Mouse (Mus musculus) splenic B cell, adult 2 months (primary cell): ENCODE results near the gene Ptprs.

Experiments used
- DNase-seq: peaks from one replicate; pipeline ENCODE4 v3.0.0-alpha.2; 2011; ENCODE audit warnings: low read depth, low spot score
- H3K27me3 ChIP-seq: 2 replicates; pipeline ENCODE4 v1.6.1; 2012; ENCODE audit warnings: mild to moderate bottlenecking, low read length, moderate library complexity, mixed read lengths; ENCODE audit not compliant: control insufficient read depth, poor library complexity, insufficient read depth, severe bottlenecking
- H3K36me3 ChIP-seq: 2 replicates; pipeline ENCODE4 v1.6.1; 2012; ENCODE audit warnings: mild to moderate bottlenecking, low read length, moderate library complexity, mixed read lengths; ENCODE audit not compliant: control insufficient read depth, poor library complexity, insufficient read depth, severe bottlenecking

Ptprs gene

DNA sequence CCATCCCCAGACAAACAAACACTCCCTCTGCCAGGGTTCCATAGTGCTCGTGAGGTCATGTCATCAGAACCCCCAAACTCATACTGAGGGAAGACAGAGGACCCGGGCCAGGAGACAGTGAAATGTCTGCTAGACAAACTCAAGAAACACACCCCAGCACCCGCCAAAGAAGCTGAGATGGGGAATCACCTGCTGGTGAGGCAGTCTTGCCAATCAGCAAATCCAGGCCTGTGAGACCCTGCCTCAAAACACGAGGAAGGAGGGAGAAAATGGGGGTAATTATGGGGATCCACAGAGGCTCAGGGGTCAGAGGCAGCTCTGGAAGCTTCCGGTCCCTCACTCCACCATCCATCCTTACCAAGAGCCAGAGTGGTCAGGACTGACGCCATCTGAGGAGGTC, 9.5 kb downstream of the Ptprs start:
- no peak for DNase-seq
- H3K27me3 ChIP-seq = no peaks in the 10 kb centered on the region; the same call in 1 of the 2 replicates

DNA sequence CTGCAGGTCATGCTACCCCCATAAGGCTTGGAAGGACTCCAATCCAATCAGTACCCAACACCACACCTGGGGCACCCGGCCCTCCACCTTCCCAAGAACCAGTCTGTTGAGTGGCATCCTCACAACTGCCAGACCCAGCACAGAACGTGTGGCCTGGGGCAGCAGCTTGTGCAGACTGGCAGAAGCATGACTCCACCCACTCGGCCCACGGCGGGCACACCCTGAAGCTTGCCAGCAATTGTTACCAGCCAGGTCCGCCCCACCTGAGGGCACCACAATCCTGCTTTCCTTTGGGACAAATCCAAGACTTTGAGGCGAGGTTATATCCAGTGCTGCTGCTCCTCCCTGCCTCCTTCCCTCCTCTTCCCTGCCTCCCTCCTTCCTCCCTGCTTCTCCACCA, 11.5 kb downstream of the Ptprs start:
- DNase-seq = no peak
- H3K27me3 ChIP-seq = no peaks in the 10 kb centered on the region; the same call in 1 of the 2 replicates
- H3K36me3 ChIP-seq = no peaks in the 10 kb centered on the region

More for the DNA sequence above, 9.5 kb downstream of the Ptprs start:
- H3K36me3 ChIP-seq = no peaks in the 10 kb centered on the region

DNA sequence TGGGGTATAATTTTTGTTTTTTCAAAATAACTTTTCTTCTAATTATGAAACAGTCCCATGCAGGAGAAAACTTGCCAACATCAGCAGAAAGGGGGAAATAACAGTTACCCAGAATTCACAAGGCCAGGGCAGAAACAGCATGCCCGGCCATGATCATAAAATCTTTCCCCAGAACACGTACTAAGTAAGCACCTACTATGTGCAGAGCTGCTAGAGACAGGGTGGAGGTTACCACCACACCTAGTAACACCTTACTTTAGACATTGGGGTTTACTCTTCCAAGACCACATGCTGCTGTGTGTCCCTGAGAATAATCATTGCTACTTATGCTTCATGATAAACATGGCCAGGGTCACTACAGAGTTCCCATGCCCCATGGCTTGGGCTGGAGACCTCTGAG, 11.9 kb downstream of the Ptprs start:
- Histone ChIP-seq H3K27me3 (no peaks in the 10 kb centered on the region), H3K36me3 (no peaks in the 10 kb centered on the region)
- no peak for DNase-seq

DNA sequence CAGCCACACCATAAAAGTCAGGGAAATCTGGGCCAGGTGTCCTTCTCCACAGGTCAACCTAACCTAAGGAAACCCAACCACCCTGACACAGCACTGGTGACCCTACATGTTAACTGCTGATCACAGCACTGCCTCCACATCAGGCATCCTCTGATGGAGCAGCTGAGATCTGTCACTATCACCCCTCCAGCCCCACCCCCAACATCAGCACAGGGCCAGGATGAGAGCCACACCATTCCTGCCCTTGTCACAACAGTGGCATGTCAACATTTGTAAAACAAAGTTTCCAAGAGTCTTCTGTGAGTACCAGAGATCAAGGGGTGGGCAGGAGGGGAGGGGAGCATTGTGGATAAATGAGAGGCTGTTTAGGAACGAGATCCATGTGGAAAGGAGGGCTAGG, 12.8 kb downstream of the Ptprs start:
- no peak for DNase-seq
- Histone ChIP-seq H3K36me3 (no peaks in the 10 kb centered on the region), H3K27me3 (no peaks in the 10 kb centered on the region)

DNA sequence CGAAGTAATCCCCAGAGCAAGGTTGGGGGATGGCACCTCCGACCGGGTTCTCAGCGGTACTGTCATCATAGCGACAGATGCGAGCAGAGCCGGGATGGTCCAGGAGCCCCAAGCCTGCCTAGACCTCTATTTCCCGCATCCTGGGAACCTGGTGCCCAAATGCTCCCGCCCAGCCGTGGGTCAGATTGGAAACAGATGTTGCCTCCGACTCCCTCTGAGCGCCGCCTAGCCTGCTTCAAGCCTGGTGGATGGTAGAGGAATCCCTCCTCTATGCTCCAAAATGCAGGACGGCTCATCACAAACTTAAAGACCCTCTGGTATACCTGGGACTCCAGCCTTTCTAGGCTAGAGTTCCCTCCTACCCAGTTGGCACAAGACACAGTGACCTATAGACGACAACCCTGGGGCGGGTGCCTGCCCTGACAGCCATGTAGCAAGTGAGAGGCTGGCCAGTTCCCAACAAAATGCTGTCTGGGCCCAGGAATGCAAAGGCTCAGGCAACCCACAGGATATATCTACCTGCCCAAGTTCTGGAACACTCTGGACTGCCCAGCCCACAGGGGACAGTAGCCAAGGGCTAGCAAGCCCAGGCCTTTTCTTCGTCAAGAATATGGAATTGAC, 13.3 kb downstream of the Ptprs start:
- Histone ChIP-seq H3K27me3 (no peaks in the 10 kb centered on the region), H3K36me3 (no peaks in the 10 kb centered on the region)
- no peak for DNase-seq

DNA sequence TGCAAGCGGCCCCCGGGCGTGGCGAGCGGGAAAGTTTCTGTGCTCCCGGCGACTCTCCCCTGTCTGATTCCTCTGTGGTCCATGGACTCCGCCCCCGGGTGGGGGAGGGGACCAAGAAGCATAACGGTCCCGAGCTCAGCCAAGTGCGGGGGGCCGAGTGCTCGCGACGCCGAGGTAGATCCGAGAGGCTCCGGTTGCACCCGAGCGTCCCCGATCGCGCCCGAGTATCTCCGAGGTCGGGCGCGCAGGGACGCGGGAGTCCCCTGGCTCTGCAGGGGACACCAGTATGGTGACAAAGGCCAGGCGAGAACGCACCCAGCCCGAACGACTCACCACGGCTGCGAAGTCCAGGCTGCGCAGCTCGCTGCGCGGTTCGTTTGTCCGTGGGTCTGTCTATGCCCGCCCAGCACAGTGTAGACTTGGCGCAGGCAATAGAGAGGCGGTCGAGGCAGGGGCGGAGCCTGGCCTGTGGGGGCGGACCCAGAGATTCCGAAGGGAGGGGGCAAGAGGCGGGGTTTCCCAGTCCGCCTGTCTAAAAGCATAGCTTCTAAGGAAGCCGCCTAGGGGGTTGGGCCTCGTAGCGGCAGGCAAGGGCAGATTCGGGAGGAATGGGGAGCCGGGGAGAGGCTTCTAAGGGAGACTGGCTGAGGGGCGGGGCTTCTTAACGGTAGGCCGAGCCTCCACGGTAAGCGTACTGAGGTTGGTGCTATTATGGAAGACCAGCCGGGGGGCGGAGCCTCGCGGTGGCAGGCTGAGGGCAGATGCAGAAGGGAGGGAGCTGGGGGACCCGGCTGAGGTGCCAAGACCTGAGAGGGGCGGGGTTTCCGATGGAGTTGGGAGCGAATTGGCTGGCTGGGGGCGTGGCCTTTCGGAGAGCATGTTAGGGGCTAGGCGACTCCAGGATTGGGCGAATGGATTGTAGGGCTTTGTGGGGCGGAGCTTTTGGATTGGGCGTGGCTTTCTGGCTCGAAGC, 14.2 kb downstream of the Ptprs start:
- Histone ChIP-seq H3K36me3 (no peaks in the 10 kb centered on the region), H3K27me3 (no peaks in the 10 kb centered on the region)
- peak; percentile 96 for DNase-seq

DNA sequence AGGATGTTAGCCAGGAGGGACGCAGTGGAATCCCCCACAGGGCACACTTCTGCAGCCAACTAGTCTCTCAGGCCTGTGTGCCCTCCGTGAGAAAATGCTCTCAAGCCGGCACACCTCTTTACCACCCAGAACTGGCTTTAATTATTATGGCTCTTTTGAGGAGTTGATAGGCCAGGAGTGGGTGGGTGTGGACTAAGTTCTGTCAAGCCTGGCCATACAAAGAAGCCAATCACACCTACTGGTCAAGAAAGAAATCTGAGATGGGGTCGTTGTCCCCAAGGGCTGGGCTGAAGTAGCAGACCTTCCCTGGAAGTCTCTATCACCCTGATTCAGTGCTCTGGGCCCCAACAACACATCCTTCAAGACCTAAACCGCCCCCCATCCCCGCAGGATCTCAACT, 15.4 kb downstream of the Ptprs start:
- no peak for DNase-seq
- H3K36me3 ChIP-seq = no peaks in the 10 kb centered on the region
- no peaks in the 10 kb centered on the region for H3K27me3 ChIP-seq

DNA sequence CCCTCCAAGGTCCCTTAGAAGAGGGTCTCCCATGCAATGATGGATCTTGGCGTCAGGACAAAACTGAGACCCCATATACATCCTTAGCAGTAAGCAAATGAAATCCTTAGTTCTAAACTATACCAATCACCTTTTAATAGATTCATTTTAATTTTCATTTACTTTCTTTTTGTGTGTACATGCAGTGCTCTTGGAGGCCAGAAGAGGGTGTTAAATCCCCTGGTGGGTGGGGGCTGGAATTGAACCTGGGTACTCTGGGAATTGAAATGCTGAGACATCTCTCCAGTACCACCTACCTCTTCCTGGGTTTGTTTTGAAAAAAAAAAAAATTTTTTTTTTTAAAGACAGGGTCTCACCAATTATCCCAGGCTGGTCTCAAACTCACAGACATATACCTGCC, 18.8 kb downstream of the Ptprs start:
- H3K36me3 ChIP-seq = no peaks in the 10 kb centered on the region
- DNase-seq = no peak
- no peaks in the 10 kb centered on the region for H3K27me3 ChIP-seq

DNA sequence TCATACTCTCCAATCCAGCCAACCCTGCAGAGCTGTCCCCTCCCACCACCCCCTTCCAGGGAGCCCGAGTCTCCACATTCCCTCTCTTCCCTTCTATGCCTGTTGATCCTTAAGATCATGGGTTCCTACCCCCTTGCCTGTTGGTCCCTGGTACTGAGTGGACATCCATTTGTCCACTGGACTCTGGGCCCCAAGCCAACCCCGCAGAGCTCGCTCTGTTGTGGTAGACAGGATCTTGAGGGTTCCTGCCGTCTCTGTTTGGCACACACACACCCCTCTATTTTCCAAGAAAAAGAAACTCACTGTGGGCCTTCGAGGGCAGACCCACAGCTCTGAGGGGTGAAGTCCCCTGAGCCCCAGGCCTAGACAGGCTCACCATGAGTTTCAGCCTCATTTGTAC, 19.9 kb downstream of the Ptprs start:
- Histone ChIP-seq H3K36me3 (no peaks in the 10 kb centered on the region), H3K27me3 (no peaks in the 10 kb centered on the region)
- no peak for DNase-seq

DNA sequence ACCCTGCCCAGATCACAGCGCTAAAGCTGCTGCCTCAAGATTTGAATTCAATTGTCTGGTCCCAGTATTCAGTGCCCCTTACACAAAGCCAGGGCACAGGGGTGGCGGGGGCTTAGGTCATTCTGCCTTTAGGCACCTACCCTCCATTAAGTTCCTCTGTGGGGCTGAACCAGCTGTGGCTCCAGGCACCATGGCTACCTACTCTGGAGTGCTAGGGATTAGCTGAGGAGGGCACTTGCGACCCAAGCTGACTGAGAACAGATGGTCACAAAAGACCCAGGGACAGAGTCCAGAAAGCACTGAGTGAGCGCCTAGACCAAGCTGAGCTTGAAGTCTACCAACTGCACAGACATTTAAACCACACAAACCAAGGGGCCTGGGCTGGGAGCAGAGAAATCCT, 22.6 kb downstream of the Ptprs start:
- no peak for DNase-seq
- Histone ChIP-seq H3K36me3 (no peaks in the 10 kb centered on the region), H3K27me3 (no peaks in the 10 kb centered on the region)

DNA sequence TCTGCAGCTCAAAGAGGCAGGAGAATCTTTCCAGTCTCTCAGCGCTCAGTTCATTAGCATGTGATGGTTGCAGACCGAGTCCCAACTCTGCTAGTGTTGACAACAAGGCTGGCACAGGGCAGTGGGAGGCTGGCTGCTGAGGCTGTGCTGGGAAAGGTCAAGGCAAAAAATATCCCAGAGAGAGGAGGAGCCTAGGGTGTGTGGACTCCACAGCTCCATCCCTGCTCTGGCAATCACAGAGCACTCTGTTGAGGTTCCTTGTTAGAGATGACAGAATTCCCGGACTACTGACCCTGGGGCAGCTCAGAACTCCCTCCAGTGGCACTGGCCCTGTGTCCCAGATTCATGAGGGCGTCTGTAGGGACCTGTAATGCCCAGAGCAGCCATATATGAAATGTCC, 23.0 kb downstream of the Ptprs start:
- no peaks in the 10 kb centered on the region for H3K27me3 ChIP-seq
- no peak for DNase-seq
- H3K36me3 ChIP-seq = no peaks in the 10 kb centered on the region

DNA sequence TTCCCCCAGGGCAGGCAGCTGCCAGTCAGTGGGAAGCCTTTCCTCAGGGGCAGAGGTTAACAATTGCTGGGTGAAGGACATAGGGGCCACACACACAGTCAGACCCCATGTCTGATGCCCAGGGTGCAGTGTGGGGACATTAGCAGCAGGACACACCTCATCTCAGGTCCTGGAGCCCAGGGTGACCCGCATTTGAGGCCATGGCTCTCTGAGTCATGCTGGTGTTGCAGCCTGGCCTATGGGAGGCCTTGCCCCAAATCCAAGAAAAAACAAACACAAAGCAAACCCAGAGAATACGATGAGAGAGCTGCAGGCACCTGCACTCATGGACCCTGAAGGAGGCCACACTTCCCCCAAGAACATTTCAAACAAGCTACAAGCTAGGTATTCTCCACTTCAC, 28.6 kb downstream of the Ptprs start:
- DNase-seq = no peak
- H3K27me3 ChIP-seq = no peaks in the 10 kb centered on the region

DNA sequence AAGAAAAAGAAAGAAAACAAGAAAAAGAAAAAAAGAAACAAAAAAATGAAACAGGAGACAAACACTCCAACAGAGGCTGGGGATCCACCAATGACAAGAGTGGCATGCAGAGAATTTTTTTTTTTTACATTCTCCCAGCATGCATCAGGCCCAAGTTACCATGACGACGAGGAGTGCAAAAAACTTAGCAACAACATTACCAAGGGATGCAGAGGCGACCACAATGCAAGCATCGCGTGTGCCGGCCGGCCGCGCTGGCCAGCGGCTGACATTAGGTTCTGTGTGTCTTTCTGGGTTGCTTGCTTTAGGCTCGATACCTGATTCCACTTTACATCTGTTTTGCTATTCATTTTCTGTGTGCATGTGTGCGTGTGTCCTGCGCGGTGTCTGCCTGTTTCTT, 30.9 kb downstream of the Ptprs start:
- H3K36me3 ChIP-seq = no peaks in the 10 kb centered on the region
- DNase-seq = peak; percentile 88
- no peaks in the 10 kb centered on the region for H3K27me3 ChIP-seq

More for the DNA sequence above, 28.6 kb downstream of the Ptprs start:
- H3K36me3 ChIP-seq = no peaks in the 10 kb centered on the region

DNA sequence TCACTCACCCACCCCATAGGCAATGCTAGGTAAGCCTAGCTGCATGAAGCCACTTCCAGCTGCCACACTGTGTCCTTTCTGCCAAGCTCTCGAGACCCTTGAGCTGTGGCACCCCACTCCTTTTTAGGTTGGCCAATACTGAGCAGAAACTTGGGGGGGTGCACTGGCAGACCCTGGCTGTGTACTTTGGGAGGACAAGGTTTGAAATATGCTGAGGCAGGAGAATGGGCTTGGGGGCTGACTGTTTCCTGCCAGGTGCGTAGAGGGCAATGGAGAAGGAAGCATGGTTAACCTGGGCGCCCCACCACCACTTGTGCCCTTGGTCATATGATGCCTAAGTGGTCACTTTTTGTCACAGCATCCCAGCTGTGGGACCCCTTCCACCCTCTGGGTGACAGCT, 31.5 kb downstream of the Ptprs start:
- DNase-seq = peak; percentile 15
- H3K36me3 ChIP-seq = no peaks in the 10 kb centered on the region
- H3K27me3 ChIP-seq = no peaks in the 10 kb centered on the region

DNA sequence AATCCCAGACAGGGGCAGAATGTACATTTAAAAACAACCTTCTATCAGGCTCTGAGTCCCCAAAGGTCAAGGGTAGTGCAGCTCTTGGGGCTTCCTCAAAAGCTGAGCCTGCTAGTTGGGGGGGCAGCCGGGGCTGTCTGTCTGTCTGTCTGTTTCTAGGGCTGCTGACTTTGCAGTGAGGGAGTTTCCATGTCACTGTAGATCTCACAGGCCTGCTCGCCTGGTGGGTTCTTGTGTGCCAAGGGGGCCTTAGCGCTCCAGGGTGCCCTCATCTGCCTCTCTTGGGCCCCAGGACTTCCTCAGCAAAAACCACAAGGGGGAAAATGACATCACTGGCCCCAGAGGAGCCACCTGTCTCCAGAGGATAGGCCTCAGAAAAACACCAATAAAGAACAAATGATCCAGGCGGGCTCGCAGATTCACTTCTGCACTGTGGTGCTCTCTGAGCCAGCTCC, 32.9 kb downstream of the Ptprs start:
- H3K36me3 ChIP-seq = no peaks in the 10 kb centered on the region
- no peaks in the 10 kb centered on the region for H3K27me3 ChIP-seq
- peak; percentile 94 for DNase-seq
